Mouse (Mus musculus): ENCODE results near the gene C1qtnf6. TPM values are rescaled to one million over a fixed set of nuclear protein-coding genes. Genes with fewer than 3 reads are reported as not detected.

Gene C1qtnf6
- total RNA-seq, 4 experiments from 2014 or later = 8.2 to 12.6 (median 9.5) TPM

DNA sequence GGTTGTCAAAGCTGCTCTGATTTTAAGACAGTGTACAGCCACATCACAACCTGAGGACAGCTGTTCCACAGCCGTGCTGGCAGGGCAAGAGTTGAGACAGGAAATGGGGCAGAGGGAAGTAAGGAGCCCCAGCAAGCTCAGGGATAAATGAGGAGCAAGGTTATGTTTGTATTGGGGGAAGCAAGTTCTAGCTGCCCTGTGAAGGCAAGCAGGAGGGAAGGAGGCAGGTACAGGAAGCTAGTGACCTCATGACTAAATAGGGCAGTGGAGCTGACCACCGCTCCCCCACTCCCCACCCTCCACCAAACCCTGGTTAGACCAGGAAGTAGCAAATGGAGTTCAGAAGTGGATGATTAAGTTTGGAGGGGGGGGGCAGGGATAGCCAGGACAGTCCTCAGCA, 50.2 kb downstream of the C1qtnf6 start:
- no peak for DNase-seq (ENCODE audit: low spot score)

DNA sequence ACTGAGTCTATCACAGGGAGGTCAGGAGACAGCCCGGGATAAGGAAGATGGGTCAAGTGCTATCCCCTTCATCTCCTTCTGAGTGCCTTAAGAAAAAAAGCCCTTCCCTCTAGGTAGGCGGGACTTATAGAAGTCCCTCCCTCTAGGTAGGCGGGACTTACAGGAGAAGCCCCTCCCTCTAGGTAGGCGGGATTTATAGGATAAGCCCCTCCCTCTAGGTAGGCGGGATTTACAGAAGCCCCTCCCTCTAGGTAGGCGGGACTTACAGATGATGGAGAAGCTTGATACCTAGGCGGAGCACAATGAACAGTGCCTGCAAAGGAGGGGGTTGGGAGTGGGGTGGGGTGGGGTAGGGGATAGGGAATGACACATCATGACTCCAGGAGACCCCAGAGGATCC, 51.1 kb downstream of the C1qtnf6 start:
- DNase-seq (ENCODE audit: low spot score) = no peak

DNA sequence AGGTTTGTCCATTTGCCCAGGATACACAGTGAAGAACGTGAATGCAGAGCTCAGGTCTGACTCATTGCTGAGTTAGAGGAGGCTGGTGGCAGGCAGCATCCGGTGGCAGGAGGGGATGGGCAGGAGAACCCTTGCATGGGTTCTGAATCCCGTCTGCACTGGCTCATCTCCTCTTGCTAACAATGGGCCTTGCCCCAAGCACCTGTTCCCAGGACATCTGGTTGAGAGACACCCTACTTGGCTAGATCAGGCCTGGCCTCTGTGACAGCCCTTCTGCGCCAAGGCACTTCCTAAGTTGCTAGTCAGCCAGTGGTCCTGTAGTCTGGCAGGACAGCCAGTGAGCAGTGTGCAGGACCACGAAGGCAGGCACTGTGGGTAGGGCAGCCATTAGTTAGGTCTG, 51.7 kb downstream of the C1qtnf6 start:
- no peak for DNase-seq (ENCODE audit: low spot score)

DNA sequence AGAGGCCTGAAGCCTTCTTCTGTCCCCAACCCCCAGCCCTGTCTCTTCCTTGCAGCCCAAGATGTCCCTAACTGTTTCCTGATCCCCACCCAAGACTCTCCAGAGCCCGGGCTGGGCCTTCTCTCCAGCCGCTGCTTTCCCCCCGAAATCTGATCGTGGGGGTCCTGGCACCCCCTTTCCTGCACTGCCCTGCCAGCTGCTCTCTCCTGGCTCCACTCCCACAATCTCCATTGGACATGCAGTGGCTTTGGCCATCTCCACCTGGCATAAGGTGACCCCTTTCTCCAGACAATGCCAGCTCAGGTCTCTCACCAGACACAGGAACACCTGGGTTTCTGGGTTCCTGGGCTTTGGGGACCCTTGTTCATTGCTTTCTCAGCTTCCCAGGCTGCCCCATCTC, 53.1 kb downstream of the C1qtnf6 start:
- DNase-seq (ENCODE audit: low spot score) = no peak

DNA sequence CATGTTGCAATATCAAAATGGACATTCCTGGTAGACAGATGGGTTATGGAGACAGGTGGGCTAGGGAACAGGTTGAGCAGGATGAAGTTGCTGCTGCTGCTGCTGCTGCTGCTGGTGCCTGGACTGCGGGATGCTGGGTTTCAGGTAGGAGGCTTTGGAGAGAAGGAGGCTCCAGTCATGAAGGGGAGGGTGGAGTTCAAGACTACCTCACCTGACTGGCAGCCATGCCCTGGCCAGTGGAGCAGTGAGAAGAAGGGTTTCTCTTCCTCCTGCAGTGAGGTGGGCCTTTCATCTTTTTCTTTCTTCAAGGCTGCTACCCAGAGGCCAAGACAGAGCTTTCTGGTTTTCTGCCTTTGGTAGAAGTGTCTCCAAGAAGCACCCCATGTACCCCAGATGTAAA, 54.3 kb downstream of the C1qtnf6 start:
- DNase-seq (ENCODE audit: low spot score) = no peak

DNA sequence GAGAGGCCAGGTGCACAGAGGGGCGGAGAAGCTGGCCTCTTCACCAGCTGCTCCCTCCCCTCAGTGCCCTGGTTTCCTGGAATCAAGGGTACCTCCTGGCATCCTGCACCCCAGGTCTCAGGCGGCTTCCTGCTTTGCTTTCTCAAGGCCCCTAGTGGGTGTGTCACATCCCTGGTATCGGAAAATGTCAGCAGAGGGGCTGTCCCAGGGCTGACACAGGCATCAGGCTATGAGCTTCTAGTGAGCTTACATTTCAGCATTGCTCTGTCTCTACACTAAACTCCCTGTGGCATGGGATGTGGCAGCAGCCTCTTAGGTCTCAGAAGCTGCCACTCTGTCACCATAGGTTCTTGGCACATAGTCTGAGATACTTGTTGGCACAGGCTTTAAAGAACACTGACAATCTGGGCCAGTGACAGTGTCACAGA, 55.6 kb downstream of the C1qtnf6 start:
- no peak for DNase-seq (ENCODE audit: low spot score)

DNA sequence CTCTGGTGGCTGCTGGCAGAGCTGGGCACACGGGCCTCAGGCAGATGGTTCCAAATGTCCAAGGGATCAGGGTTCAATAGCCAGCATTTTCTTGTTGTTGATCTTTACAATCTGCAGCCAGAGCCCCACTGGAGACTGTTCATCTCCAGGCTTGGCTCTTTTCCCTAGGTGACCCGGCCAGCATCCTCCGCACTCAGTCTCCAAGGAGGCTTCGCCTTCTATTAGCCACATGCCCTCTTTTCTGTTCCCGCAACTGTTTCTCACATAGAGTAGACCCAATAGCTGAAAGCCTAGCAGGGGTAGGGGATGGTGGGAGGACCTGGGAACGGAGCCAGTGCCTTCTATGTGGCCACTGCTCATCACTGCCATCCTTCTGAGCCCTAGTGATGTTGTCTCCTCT, 57.8 kb downstream of the C1qtnf6 start:
- DNase-seq (ENCODE audit: low spot score) = no peak

Other genes with a start within 250 kb of the C1qtnf6 start
- 1 to 10 TPM in 1 of 4 experiments, under 1 TPM in 3; 0.30 to 1.5 (median 0.69) TPM for gene Csf2rb2, start 225.7 kb downstream of the C1qtnf6 start, total RNA-seq (2022)
- gene Csf2rb, start 205.7 kb downstream of the C1qtnf6 start, total RNA-seq (2022) = 1 to 10 TPM; 1.2 to 5.3 (median 1.3) TPM
- gene Tex33, start 135.5 kb downstream of the C1qtnf6 start, total RNA-seq (2022) = not detected
- 10 to 100 TPM; 20.3 to 25.0 (median 21.6) TPM for gene Tst, start 125.5 kb downstream of the C1qtnf6 start, total RNA-seq (2022)
- 10 to 100 TPM; 42.1 to 52.4 (median 44.2) TPM for gene Mpst, start 125.0 kb downstream of the C1qtnf6 start, total RNA-seq (2022)
- gene Kctd17, start 102.9 kb downstream of the C1qtnf6 start, total RNA-seq (2022) = 10 to 100 TPM; 17.9 to 26.9 (median 20.2) TPM
- gene Tmprss6, start 62.8 kb downstream of the C1qtnf6 start, total RNA-seq (2022) = not detected
- gene Il2rb, start 36.1 kb downstream of the C1qtnf6 start, total RNA-seq (2022) = under 1 TPM; 0.13 to 0.57 (median 0.34) TPM
- gene Sstr3, start 13.3 kb upstream of the C1qtnf6 start, total RNA-seq (2022) = not detected
- gene Rac2, start 41.4 kb upstream of the C1qtnf6 start, total RNA-seq (2022) = 1 to 10 TPM; 1.2 to 7.6 (median 2.7) TPM
- 1 to 10 TPM; 4.2 to 8.7 (median 5.3) TPM for gene Cyth4, start 65.6 kb upstream of the C1qtnf6 start, total RNA-seq (2022)
- 1 to 10 TPM; 1.9 to 4.4 (median 2.5) TPM for gene Elfn2, start 187.4 kb upstream of the C1qtnf6 start, total RNA-seq (2022)
- gene Mfng, start 242.1 kb upstream of the C1qtnf6 start, total RNA-seq (2022) = 10 to 100 TPM in 1 of 4 experiments, 1 to 10 TPM in 3; 7.5 to 11.4 (median 9.5) TPM